Mouse (Mus musculus) heart, adult 10 weeks (tissue): Measurements from ENCODE around the gene Pde2a. TPM values are rescaled to one million over a fixed set of nuclear protein-coding genes. Genes with fewer than 3 reads are reported as not detected.

ENCODE experiments used
- polyA plus RNA-seq: library from polyadenylated mRNA; stranded (reverse); fragments of 350-450 nt; fragmentation: Illumina TruSeq; extraction: RNeasy Lipid Tissue Mini Kit (QIAGEN cat#74804); gene quantifications from one replicate; pipeline ENCODE4 v1.2.3, GENCODE M21; 2014; ENCODE audit warnings: low read depth, low replicate concordance

Gene Pde2a
- polyA plus RNA-seq: 60.9 TPM

GRCm38 (mm10) chr7:101421529-101421928 lies at the start of gene Pde2a:
Gene Pde2a, plus strand, starts transcription at chr7:101421691.

GRCm38 (mm10) chr7:101410267-101410936 lies 11.1 kb upstream of the Pde2a start, which contains the start of gene Gm45837:
Gene Gm45837, plus strand, starts transcription at chr7:101410886.

Other genes with a start within 250 kb of the Pde2a start
- gene Atg16l2, start 119.4 kb upstream of the Pde2a start, polyA plus RNA-seq: 27.0 TPM
- gene Stard10, start 104.6 kb upstream of the Pde2a start, polyA plus RNA-seq: 141 TPM
- 30.1 TPM for gene Arap1, start 73.6 kb upstream of the Pde2a start, polyA plus RNA-seq
- gene Gm45837, start 10.8 kb upstream of the Pde2a start, polyA plus RNA-seq: not detected
- gene Art2b, start 163.9 kb downstream of the Pde2a start, polyA plus RNA-seq: not detected
- 70.6 TPM for gene Clpb, start 241.9 kb downstream of the Pde2a start, polyA plus RNA-seq